Mouse (Mus musculus) layer of hippocampus, adult 9-11 months (tissue): ENCODE measurements around the gene Gm49661.

ENCODE experiments used
- DNase-seq: peaks from one replicate; pipeline ENCODE4 v3.0.0; 2022

The Gm49661 gene

DNA sequence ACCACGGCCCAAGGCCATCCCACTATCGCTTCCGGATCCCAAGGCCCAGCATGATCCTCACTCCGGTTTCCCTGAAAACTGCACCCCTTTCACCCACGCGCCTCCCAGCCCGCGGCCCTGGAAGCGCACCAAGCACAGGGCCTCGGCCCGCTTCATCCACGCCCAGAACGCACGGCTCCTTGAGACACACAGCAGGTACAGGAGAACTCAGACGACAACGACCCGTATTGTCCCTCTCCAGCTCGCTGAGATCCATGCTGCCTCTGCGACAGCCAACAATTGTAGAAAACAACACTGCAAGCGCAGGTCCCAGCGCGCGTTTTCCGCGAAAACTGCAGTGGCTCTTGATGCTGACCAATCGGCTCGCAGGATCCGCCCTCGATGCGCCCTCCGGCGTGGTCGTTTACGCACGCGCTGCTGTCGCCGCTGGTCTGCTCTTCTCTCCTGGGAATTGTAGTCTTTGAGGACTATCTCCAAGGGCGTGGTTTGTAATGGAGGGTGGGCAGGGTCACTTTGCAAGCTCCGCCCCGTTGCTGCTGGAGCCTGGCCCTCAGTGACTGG is 3.4 kb downstream of the Gm49661 start:
- peak; percentile 97 for DNase-seq

DNA sequence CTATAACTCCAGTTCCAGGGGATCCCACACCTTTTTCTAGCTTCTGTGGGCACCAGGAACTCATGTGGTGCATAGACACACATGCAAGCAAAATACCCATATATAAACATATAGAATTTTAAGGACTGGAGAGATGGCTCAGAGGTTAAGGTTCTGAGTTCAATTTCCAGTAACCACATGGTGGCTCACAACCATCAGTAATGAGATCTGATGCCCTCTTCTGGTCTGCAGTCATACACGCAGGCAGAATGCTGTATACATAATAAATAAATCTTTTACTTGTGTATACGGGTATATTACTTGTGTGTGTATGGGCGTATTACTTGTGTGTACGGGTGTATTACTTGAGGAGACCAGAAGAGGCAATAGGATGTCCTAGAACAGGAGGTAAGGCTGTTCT is 5.3 kb downstream of the Gm49661 start:
- no peak for DNase-seq

DNA sequence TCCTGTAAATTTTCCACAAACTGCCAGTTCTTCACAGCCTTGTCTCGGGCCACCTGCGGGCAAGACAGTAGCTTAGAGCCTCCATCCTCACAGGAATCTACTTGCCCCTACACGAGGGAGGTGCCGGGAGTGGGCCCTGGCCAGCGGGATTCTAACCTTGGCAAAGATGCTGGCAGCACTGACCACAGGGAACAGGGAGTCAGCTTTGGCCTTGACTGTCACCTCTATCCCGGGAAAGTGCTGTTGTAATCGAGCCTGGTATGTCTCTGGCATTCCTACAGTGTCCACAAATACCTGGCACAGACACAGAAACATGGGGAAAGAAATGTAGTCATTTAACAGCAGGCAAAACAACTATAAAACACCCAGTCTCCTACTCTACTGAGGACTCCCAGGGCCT is 9.4 kb downstream of the Gm49661 start:
- no peak for DNase-seq

DNA sequence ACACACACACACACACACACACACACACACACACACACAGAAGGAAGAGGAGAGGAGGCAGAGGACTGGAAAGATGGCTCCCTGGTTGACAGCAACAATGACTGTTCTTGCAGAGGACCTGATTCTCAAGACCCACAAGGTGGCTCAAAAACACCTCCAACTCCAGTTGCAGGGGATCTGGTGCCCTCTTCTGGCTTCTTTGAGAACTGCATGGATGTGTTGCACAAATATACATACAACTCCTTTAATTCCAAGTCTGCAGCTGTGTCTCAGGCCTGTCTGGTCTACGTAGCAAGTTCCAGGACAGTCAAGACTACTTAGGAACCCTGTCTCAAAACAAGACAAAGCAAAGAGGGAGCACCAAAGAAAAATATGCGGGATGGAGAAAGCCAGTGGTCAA is 12.5 kb downstream of the Gm49661 start:
- DNase-seq = peak; percentile 48

DNA sequence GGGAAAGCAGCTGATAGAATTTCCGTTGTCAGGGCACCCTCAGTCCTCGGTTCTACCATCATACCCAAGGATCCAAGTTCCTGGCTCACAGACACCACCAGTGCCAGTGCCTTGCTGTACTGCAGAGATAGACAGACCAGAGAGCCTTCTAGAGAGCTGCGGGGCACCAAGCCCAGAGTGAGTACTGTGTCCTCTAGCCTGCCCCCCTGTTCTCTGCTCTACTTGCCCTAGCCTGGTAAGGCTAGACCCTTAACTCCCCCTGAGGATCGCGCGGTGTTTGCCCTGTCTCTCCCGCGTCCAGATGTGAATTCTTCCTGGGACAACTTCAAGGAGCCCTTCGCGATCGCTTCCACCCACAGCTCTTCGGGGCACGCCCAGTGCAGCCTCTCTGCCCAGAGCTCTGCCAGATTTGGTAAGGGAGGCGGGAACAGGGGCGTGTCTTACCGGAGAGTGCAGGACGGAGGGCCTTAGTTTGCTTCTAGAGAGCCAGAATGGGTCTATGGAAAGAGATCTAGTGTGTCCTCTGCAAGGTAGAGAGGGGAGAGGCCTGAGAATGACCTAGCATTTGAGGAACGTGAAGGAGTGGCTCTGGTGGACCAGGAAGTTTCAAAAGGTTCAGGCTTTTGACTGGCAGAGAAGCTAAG is 16.5 kb downstream of the Gm49661 start:
- DNase-seq = no peak

DNA sequence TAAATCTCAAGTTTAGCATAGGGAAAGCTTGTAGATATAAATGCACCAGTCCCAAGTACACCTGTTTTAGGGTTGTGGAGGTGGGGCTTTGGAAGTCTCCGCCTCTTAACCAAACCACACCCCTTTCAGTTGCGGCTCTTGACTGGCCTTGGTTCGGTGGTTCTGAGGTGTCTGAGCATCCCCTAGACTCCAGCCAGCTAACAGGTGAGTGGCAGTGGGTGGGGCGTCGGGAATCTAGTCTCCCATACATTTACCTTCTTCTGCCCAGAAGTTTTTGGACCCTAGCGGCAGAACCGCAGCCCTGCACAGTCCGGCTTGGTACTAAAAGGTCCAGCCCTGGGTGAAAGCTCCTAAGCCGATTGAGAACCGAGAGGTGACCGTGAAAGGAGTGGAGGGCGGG is 19.5 kb downstream of the Gm49661 start:
- no peak for DNase-seq

DNA sequence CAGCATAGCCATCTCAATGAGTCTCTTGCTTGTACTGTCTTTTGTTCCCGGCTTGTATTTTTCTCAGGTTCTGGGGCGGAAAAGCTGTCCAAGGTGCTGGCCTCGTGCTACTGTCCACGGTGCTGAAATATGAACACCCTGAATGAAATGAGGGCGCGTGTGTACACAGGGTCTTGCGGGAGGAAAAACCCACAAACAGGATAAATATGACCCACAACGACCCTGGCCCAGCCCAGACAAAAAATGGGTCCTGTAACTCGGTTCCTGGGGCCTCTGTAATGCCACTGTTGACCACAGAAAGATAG is 22.0 kb downstream of the Gm49661 start:
- DNase-seq = no peak

DNA sequence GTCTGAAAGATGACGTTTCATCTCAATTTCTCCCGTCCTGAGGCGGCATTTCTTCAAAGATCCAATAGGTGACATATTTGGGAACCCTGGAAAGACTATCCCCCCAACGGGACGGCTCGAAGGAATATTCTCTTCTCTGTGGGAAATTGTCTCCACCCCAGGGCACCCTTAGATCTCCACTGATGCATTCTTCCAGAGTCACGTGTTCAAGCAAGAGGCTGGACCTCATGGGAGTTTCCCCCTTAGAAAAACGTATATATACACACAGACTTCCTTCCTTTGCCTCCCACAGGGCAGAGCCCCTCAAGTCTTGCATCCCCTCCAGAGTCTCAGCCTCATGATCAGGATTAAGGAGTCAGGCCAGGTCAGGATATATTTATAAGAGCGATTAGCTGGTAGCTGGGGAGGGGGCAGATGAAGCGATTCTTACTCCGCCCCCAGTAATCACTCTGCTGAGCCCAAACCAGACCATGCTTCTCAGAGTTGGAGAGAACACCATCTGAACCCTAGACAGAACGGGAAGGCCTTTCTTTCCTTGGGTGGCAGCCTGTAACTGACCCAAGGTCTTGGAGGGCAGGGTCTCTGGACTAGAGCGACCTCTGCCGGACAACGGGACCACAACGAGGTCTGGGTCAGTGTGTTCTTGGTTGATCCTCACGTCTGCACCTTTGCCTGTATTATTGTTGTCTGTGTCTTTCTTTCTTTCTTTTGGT is 22.5 kb downstream of the Gm49661 start, which contains the start of gene Rtbdn:
Gene Rtbdn, plus strand, starts transcription at position 464 of the 713 bp plus-strand sequence.
- DNase-seq = no peak

DNA sequence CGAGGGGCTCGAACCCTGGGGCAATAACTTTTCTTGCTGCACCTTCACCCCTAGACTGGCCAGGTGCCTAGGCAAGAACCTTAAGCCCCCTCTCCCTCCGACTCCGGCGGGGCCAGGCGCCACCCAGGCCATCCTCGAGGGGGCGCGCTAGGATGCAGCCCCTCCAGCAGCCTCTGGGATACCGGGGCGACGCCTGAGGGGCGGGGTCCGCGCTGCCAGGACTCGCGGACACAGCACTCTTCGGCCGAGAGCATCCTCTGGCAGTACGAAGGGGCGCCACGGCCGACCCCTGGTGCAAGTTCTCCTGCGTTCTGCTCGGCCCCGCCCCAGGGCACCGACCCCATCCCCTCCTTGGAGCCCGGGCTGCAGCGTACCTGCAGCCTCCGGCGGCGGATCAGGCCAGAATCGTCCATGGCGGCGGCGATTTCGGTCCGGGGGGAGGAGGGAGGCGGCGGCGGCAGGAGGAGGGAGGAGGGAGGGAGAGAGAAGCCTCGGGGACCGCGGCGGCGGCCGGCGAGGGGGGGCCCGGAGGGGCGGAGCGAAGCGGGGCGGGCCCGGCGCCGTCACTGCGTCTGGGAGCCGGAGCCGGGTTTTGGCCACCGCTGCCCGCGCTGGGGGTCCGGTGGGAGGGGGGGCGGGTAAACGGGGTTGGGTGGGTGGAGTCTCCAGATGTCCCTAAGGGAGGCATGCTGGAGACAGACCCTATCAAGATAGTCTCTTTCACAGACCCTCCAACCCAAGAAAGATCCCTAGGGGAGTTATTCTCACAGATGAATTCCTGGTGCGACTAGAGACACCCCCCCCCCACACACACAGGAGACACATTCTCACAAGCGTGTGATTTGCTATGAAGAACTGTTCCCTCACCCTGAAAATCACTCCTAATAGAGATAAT is 23.4 kb downstream of the Gm49661 start:
- no peak for DNase-seq

DNA sequence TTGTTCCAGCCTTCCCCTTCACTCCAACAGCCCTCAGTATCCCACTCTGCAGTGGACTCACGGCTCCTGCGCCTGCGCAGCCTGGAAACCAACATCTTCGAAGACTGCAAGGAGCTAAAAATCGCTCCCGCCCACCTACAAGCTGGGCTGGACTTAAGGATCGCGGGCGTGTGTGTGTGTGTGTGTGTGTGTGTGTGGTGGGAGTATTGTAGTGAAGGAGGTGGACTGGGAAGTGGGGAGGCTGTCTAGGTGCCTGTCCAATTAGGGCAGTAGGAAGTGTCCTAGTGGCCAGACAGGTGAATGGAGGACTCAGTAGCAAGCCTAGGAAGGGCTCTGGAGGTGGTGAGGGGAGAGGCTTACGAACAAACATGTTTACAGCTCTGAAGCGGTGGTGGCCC is 24.0 kb downstream of the Gm49661 start:
- peak; percentile 83 for DNase-seq

DNA sequence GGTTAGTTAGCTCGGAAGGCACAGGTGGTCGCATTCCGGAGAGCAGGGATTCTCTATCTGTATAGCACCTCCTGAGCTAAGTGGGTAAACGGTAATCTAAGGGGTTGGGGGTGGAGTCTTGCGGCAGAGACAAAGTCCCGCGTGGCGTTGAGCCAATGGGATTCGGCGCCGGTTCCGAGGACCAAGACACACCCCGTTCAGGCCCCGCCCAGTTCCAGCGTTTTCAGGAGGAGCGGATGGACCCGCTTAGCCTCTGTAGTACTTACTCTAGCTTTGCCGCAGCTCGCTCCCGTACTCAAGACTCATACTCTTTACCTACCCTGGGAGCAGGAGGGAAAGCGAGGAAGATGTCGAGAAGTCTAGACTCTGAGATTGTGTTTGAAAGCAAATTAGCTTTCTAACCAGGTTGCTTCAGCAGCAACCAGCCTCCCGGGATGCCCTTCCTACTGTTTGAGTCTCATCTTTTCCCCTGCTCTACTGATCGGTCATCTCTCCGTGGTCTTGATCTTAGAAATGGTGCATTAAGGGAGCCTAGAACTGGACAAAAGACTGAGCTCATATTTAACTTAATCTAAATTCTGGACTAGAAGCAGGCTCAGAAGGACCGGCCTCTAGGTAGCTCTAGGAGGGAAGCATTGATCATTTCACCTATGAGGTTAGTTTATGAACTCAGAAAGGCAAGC is 24.6 kb downstream of the Gm49661 start:
- DNase-seq = peak; percentile 73

DNA sequence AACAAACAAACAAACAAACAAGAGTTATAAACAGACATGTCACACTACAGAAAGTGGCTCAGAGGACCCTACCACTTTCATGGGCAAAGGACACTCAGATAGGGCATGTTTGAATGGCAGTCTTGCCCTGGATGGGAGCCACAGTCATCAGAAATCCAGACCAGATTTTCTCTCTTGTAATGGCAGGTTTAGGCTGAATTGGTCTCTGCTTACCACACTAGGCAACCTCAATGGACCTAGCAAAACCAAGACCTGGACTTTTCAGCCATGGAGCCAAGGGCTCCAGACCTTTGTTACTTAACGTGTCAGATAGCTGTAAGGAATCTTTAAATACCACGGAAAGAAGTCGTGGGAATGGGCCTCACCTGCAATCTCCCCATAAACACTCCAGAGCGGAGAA is 25.5 kb downstream of the Gm49661 start:
- DNase-seq = no peak

DNA sequence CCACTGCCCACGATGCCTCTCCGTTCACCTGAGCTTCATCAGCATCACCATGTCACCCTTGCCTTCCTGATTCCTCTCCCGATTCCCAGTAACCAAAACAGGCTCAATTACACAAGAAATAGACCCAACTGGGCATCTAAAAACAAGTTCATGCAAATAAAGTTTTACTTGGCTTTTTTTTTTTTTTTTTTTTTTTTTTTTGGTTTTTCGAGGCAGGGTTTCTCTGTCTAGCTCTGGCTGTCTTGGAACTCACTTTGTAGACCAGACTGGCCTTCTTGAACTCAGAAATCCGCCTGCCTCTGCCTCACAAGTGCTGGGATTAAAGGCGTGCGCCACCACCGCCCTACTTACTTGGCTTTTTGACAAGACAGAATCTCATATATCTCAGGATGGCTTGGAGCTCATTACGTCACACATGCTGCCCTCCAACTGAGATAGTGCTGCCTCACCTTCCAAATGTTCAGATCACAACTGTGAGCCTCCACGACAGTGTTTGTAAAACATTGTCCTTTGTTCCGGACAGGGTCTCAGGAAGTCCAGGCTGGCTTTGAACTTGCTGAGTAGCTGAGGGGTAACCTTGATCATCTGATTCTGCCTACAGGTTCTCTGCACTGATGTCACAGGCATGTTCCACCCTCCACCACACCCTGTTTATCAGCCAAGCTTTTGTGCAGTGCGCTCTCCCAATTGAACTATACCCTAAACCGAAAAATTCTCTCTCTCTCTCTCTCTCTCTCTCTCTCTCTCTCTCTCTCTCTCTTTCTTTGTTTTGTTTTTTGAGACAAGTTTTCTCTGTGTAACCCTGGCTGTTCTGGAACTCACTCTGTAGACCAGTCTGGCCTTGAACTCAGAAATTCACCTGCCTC is 31.4 kb downstream of the Gm49661 start:
- DNase-seq = no peak

DNA sequence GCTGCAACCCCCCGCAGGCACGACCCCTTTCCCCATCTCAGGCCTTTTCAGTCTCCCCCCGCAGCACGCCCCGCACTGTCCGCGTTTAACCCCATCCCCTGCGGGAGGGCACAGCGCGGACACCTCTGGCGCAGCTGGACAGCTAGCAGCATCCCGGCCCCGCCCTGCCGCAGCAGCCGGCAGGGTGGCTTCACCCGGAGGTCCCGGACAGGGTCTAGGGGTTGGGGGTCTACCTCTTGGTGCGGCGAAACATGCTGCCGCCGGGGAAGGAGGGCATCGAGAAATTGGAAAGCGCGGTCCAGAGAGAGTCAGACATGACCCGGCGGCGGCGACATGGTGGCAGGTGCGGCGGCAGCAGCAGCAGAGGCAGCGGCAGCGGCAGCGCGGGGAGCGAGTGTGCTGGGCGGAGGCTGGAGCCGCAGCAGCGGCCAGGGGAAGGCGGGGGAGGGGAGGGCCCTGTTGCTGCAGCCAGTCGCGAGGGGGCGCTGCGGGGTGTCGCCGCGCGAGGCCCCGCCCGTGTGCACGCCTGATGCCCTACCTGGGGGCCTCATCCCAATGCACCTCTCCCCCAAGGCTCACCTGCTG is 32.2 kb downstream of the Gm49661 start, which contains the start of gene Mast1:
Gene Mast1, minus strand, starts transcription at position 398 of the 585 bp plus-strand sequence.
- DNase-seq = peak; percentile 39

DNA sequence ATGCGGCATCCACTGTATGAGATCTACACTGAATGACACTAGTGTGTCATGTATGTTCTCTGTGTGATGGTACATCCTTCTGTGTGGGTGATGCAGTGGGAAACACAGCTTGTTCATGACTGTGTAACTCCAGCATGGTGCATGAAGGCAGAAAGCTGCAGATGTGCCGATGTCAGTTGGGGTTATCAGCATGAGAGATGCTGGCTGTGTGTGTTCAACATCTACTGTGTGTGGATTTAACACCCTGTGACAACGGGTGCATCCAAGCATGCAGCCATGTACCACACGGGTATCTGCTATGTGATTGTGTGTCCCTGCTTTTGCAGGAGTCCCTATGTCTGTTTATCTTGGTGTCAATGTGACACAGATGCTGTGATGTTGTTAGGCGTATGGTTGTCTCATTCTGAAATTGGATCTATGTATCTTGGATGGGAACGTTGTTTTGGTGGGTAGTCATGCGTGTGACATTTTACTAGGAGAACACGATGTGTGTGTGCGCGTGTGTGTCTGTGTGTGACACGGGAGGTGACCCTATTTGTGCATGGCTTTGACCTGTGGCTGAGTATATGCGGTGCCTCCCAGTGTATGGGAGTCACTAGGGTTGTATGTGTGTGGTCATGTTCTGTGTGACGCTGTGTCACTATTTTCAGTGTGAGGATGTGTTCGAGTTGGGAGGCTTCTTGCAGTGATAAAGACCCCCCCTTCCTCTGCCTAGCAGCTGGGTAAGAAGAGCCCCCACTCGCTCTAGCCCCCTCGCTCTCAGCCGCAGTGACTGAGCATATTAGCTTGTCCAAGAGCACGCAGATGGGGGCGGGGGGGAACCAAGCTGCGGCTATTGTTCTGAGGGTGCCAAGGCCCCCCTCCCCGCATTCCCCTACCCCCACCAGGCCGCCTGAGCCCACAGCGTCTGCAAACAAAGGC is 32.9 kb downstream of the Gm49661 start:
- no peak for DNase-seq

DNA sequence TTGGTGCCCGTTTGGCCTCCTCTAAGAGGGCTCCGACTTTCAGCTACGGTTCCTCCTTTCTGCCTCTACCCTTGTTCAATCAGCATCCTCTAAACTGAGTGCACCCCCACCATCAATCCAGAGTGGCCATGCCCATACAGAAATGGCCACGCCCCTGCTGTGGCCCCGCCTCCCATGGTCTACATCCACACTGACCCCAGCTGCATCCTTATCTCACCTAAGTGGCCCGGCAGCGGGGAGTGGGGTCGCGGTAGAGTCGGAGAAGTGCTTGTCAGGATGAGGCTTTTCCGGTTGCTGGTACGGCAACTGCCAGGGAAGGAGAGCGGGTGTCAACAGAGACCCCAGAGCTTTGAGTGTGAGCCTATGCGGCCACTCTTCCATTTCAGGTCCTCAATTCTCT is 33.7 kb downstream of the Gm49661 start:
- DNase-seq = no peak

DNA sequence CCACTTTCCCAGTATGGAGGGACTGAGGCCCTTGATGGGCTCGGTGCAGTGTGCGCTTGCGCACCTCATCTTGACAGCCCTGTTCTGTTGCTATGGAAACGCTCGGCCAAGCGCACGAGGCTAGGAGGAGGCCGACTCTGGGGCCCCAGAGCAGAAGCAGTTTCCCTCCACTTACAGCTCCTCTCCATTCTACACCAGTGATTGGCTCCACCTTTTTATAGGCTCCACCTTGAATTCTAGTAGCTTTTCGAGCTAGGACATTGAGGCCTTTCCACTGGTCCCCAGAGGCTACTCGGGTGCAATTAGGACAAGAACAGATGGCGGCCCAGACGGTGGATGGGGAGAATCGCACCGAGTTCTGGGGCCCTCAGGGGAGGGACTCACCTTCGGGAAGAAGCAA is 34.4 kb downstream of the Gm49661 start:
- peak; percentile 61 for DNase-seq

DNA sequence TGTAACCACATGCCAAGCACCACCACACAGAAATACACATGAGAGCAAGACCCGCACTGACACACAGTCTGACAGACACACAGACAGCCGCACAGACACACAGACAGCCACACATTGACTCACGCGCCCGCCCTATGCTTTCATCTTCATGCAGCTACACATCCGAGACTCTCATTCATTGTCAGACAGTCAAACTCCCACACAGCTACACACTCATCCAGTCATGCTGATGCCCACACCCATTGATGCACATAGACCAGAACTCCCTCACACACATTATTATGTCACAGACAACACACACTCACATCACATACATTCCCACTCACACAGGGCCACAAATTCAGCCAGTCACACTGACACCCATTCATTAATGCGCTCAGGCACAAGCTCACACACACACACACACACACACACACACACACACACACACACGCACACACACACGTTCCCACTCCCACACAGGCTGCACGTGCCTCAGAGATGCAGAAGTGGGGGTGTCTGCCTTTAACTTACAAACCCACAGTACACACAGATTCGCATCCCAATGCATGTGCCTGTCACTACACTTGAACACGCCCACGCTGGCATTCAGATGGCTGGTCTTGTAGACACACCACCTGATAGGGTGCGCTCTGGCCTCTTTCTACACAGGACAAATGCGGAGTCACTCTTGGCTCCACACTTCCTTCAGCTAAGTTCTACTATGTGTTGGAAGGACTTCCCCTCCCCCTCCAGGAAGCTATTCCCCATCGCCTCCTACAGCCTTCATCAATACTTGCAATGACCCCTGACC is 35.3 kb downstream of the Gm49661 start:
- DNase-seq = peak; percentile 45

DNA sequence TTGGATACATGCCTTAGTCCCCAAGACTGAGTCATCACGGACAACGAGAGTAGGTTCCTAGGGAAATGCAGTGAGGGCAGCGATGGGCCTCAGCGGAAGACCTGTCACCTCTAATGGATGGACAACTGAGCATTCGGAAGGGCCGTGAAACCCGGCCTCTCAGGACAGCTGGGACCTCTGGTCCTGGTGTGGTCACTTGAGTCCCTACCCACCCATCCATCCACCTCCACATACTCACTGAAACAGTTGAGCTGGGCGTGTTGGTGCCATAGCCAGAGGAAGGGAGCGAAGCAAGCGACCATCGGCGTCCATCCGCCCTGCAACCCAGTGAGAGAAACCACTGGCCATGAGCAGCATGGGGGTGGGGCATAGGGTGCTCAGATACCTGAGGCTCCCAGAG is 38.7 kb downstream of the Gm49661 start:
- no peak for DNase-seq
